Mouse (Mus musculus) lung, postnatal 0 days (tissue): ENCODE measurements at regions not wholly inside any gene's neighbourhood (a gene's known extent, or its start where the extent isn't known, plus 50 kb on each side); places are given as distances from the start of the nearest gene placed in this dataset.

Experiments
- ATAC-seq: fragments of 200-750 bp; cut with Nextera tagmentation; 2 replicates; pipeline ENCODE4 v1.8.0; 2017; ENCODE audit warnings: moderate library complexity
- DNase-seq: peaks from one replicate; pipeline ENCODE4 v3.0.0-alpha.2; 2016; ENCODE audit warnings: low spot score
- H3K27ac ChIP-seq: fragments of 300-500 bp; sonication (generic); 2 replicates; pipeline ENCODE4 v1.5.1; 2014; ENCODE audit warnings: antibody characterized with exemption, mild to moderate bottlenecking, low read length, mixed read lengths
- H3K27me3 ChIP-seq: fragments of 300-500 bp; sonication (generic); replicated peaks from 2 replicates; pipeline ENCODE4 v1.6.1; 2014; ENCODE audit warnings: low read length, mixed read lengths; ENCODE audit not compliant: insufficient read depth
- H3K36me3 ChIP-seq: fragments of 300-500 bp; sonication (generic); 2 replicates; pipeline ENCODE4 v1.6.1; 2014; ENCODE audit warnings: low read length, mixed read lengths; ENCODE audit not compliant: insufficient read depth
- H3K4me1 ChIP-seq: fragments of 300-500 bp; sonication (generic); 2 replicates; pipeline ENCODE4 v1.6.1; 2014; ENCODE audit warnings: antibody characterized with exemption, low read depth, low read length, mixed read lengths; ENCODE audit not compliant: insufficient read depth
- H3K4me2 ChIP-seq: fragments of 300-500 bp; sonication (generic); replicated peaks from 2 replicates; pipeline ENCODE4 v1.6.1; 2014; ENCODE audit warnings: low read depth, mild to moderate bottlenecking, low read length, moderate library complexity, mixed read lengths
- H3K4me3 ChIP-seq: fragments of 300-500 bp; sonication (generic); 2 replicates; pipeline ENCODE4 v1.5.1; 2014; ENCODE audit warnings: low read depth, low read length
- H3K9ac ChIP-seq: fragments of 300-500 bp; sonication (generic); replicated peaks from 2 replicates; pipeline ENCODE4 v1.6.1; 2014; ENCODE audit warnings: low read depth, mild to moderate bottlenecking
- H3K9me3 ChIP-seq: fragments of 300-500 bp; sonication (generic); 2 replicates; pipeline ENCODE4 v1.6.1; 2016; ENCODE audit warnings: low read length, mixed read lengths
- CTCF ChIP-seq: IDR thresholded peaks from 2 replicates; pipeline ENCODE4 v1.5.1; 2016; ENCODE audit warnings: antibody characterized with exemption, mild to moderate bottlenecking
- EP300 ChIP-seq: IDR thresholded peaks from 2 replicates; pipeline ENCODE4 v1.6.1; 2016; ENCODE audit warnings: antibody characterized with exemption, mild to moderate bottlenecking, control low read depth
- WGBS: fragments of 180-500 bp; shearing (Covaris S2); extraction: QIAGEN DNeasy Blood & Tissue Kit; methylation state at CpG from one replicate; pipeline ENCODE4 v1.1.7; 2014; 5-methylcytosine and 5-hydroxymethylcytosine counted together

- WGBS = 30% methylated on average over 3 of the region's 3 CpGs
Observed at GRCm38 (mm10) chr9:74057476-74058076, 52.6 kb upstream of the Wdr72 start.

DNA sequence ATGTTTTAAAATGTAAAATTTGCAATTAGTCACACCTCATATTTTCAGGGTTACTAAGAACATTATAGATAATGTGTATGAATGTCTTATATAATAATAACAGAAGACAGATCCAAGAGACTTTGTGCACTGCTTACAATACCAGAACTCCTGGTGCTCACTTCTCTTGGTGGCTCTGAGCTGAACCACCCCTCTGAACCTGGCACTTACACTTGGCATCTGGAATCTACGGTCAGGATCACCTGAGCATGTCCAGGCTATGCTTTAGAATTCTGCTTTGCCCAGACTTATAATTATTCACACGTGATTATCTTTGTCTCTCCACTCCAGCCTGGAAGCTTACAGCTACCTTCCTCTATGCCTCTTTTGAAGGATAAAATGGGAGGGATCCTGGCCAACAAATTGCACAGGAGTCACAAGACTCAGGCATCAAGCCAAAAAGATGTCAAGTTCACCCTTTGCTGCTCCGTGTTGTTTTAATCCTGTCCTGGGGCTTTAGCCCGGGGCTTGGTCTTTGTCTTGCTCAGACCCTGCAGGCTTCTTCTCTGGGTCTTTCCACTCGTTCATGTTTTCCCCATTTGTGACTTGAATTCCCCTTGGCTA, 51.8 kb upstream of the Wdr72 start:
- Histone ChIP-seq H3K4me3 (no peak overlapping the region), H3K27me3 (no peaks in the 10 kb centered on the region), H3K4me2 (no peak overlapping the region), H3K36me3 (no peaks in the 10 kb centered on the region), H3K4me1 (no peaks in the 10 kb centered on the region), H3K9ac (no peak overlapping the region), H3K9me3 (no peaks in the 10 kb centered on the region), H3K27ac (no peak overlapping the region)
- 41% methylated on average over 5 of the region's 5 CpGs for WGBS
- DNase-seq (no peak), ATAC-seq (no peak)
- no peak for TF ChIP-seq EP300
- no peak for TF ChIP-seq CTCF

More at GRCm38 (mm10) chr9:74057476-74058076, 52.6 kb upstream of the Wdr72 start:
- no peak for DNase-seq
- Histone ChIP-seq H3K27ac (no peak overlapping the region), H3K9me3 (no peaks in the 10 kb centered on the region), H3K36me3 (no peaks in the 10 kb centered on the region), H3K4me2 (no peak overlapping the region), H3K4me3 (no peak overlapping the region), H3K4me1 (no peaks in the 10 kb centered on the region), H3K27me3 (no peaks in the 10 kb centered on the region), H3K9ac (no peak overlapping the region)
- TF ChIP-seq EP300 (no peak), CTCF (no peak)
- no peak for ATAC-seq
